Mouse (Mus musculus) midbrain, embryonic 10.5 days (tissue): ENCODE results near the gene Gm14399. TPM values are rescaled to one million over a fixed set of nuclear protein-coding genes. Genes with fewer than 3 reads are reported as not detected.
"Not testable (repeated sequence)": the region's sequence is repeated elsewhere in the genome, so short reads cannot be mapped to it uniquely, and the experiment has no call there.

Experiments used
- DNase-seq: peaks from one replicate; pipeline ENCODE4 v3.0.0-alpha.2; 2017; ENCODE audit warnings: low spot score
- H3K27ac ChIP-seq: fragments of 300-500 bp; sonication (generic); replicated peaks from 2 replicates; pipeline ENCODE4 v1.5.1; 2016; ENCODE audit warnings: mild to moderate bottlenecking
- H3K27me3 ChIP-seq: fragments of 300-500 bp; sonication (generic); 2 replicates; pipeline ENCODE4 v1.6.1; 2016; ENCODE audit warnings: low read depth, mild to moderate bottlenecking; ENCODE audit not compliant: poor library complexity, severe bottlenecking
- H3K36me3 ChIP-seq: fragments of 300-500 bp; sonication (generic); 2 replicates; pipeline ENCODE4 v1.6.1; 2016; ENCODE audit warnings: mild to moderate bottlenecking, moderate library complexity
- H3K4me1 ChIP-seq: fragments of 300-500 bp; sonication (generic); 2 replicates; pipeline ENCODE4 v1.6.1; 2016
- H3K4me3 ChIP-seq: fragments of 300-500 bp; sonication (generic); 2 replicates; pipeline ENCODE4 v1.5.1; 2016; ENCODE audit warnings: mild to moderate bottlenecking, moderate library complexity
- H3K9me3 ChIP-seq: fragments of 300-500 bp; sonication (generic); replicated peaks from 2 replicates; pipeline ENCODE4 v1.6.1; 2016; ENCODE audit warnings: mild to moderate bottlenecking
- WGBS: fragments of 180-500 bp; shearing (Covaris S2); methylation state at CpG from one replicate; pipeline ENCODE4 v1.1.7; 2016; 5-methylcytosine and 5-hydroxymethylcytosine counted together
- polyA plus RNA-seq: library from polyadenylated mRNA; unstranded; fragments of >200 nt; fragmentation: Nextera tagmentation; extraction: Ambion mirVana; gene quantifications from 2 replicates; pipeline ENCODE4 v1.2.1, GENCODE M21; 2016

Gene Gm14399
- polyA plus RNA-seq, 1 experiment from 2014 or later: 8.2 TPM

GRCm38 (mm10) chr2:175141118-175141992, 457 bp downstream of the Gm14399 start:
- not testable (repeated sequence) for H3K27me3 ChIP-seq, H3K4me1 ChIP-seq, H3K9me3 ChIP-seq, H3K36me3 ChIP-seq
- H3K27ac ChIP-seq: 0 out of 2 replicates have a peak overlapping the region, but pooled peaks have one; percentile 38
- H3K4me3 ChIP-seq: peak overlapping the region; percentile 55
- DNase-seq: peak; percentile 24
- WGBS: 5% methylated on average over 25 of the region's 25 CpGs

GRCm38 (mm10) chr2:175140624-175141023, 1.2 kb downstream of the Gm14399 start:
- not testable (repeated sequence) for H3K36me3 ChIP-seq, H3K4me3 ChIP-seq, H3K9me3 ChIP-seq, H3K27me3 ChIP-seq, DNase-seq, H3K4me1 ChIP-seq, H3K27ac ChIP-seq

Other genes with a start within 250 kb of the Gm14399 start
- not detected in 2 replicates for gene Gm14444, start 131.8 kb downstream of the Gm14399 start, polyA plus RNA-seq
- gene Gm14393, start 74.2 kb downstream of the Gm14399 start, polyA plus RNA-seq: 0.70 and 0.80 TPM in 2 replicates
- 0.74 and 0.76 TPM in 2 replicates for gene Gm14443, start 33.9 kb upstream of the Gm14399 start, polyA plus RNA-seq
- 6.8 and 8.1 TPM in 2 replicates for gene Gm14391, start 64.9 kb upstream of the Gm14399 start, polyA plus RNA-seq
- 3.9 and 4.7 TPM in 2 replicates for gene Gm14440, start 133.1 kb upstream of the Gm14399 start, polyA plus RNA-seq
- gene Gm4631, start 196.2 kb upstream of the Gm14399 start, polyA plus RNA-seq: 19.3 and 20.4 TPM in 2 replicates
- 4.6 and 5.3 TPM in 2 replicates for gene Zfp968, start 230.4 kb upstream of the Gm14399 start, polyA plus RNA-seq